ENCODE assay signal across 9 mouse cellular contexts in genomic region chr3:21564211-21564781, GRCm38 (mm10).
DNase-seq lines count a peak whose midpoint lies in the region; ATAC-seq and TF ChIP-seq lines count a peak whose summit lies in the region.
"Had no signal": no experiment of that assay in that cellular context is flagged by ENCODE, and none has a peak within 500 bp of the region (broad histone marks: within the 10 kb centered on the region; RNA-seq: fewer than 3 reads in every experiment).

No protein-coding gene starts in this region.

- WGBS in embryonic facial prominence, embryonic 10.5 days, result 12% methylated on average over 3 of the region's 3 CpGs
- 9% methylated on average over 3 of the region's 3 CpGs for WGBS in midbrain, embryonic 13.5 days
- WGBS in stomach, embryonic 14.5 days, result 18% methylated on average over 3 of the region's 3 CpGs

- no peak overlapping the region for H3K9ac ChIP-seq in midbrain, embryonic 13.5 days (replicated peaks)
- no peak overlapping the region for H3K9ac ChIP-seq in stomach, embryonic 14.5 days (replicated peaks; ENCODE audit: low read depth, low read length)

- DNase-seq in adrenal gland, adult 8-10 months, result peak; percentile 7
- peak; percentile 65 for DNase-seq in embryonic facial prominence, embryonic 10.5 days (ENCODE audit: low spot score)
- peak; percentile 62 to 73 for DNase-seq in gastrocnemius, postnatal 36 days
- peak; percentile 4 for DNase-seq in induced T-regulatory cell, adult 2 months (ENCODE audit: low read depth)
- DNase-seq in left cerebral cortex, adult 2 months (ENCODE audit: extremely low spot score in 1 of 2, low spot score in 2 of 2), result peak; percentile 71 to 74
- no peak for DNase-seq in thymus, postnatal 14 days

- peak overlapping the region; percentile 55 for H3K27ac ChIP-seq in embryonic facial prominence, embryonic 10.5 days (replicated peaks)
- H3K27ac ChIP-seq in left cerebral cortex, adult 2 months, result peak overlapping the region; percentile 82
- H3K27ac ChIP-seq in midbrain, embryonic 13.5 days, result peak overlapping the region; percentile 78
- H3K27ac ChIP-seq in stomach, embryonic 14.5 days (ENCODE audit: low read length), result peak overlapping the region; percentile 39; the same call in 1 of the 2 replicates

- H3K27me3 ChIP-seq in embryonic facial prominence, embryonic 10.5 days (replicated peaks; ENCODE audit: low read depth, poor library complexity, severe bottlenecking), result no peaks in the 10 kb centered on the region
- no peaks in the 10 kb centered on the region for H3K27me3 ChIP-seq in midbrain, embryonic 13.5 days
- no peaks in the 10 kb centered on the region for H3K27me3 ChIP-seq in stomach, embryonic 14.5 days (ENCODE audit: control insufficient read depth, insufficient read depth, low read length)
- H3K27me3 ChIP-seq: megakaryocyte, embryonic 14.5 days had no signal

- peak; percentile 92 for ATAC-seq in midbrain, embryonic 13.5 days
- peak; percentile 43; the same call in 1 of the 2 replicates for ATAC-seq in stomach, embryonic 14.5 days (ENCODE audit: insufficient number of reproducible peaks, insufficient read depth, low FRiP score, low read depth)

- no peaks in the 10 kb centered on the region for H3K36me3 ChIP-seq in embryonic facial prominence, embryonic 10.5 days (replicated peaks)
- no peaks in the 10 kb centered on the region for H3K36me3 ChIP-seq in midbrain, embryonic 13.5 days
- H3K36me3 ChIP-seq in stomach, embryonic 14.5 days (ENCODE audit: control insufficient read depth, insufficient read depth, low read length), result no peaks in the 10 kb centered on the region

- TF ChIP-seq CTCF in left cerebral cortex, adult 2 months (IDR thresholded peaks at IDR 0.05), result no peak

- intact Hi-C loops in gastrocnemius, postnatal 36 days (cut with DNase I), result loop anchor here (10.0 kb wide), 3 partner anchors 299 to 769 kb away; no protein-coding TSS in a partner anchor
- intact Hi-C loops in left cerebral cortex, adult 2 months (cut with DNase I), result loop anchor here (5.0 to 10.0 kb wide), 5 partner anchors 67 to 907 kb away; partner anchors contain the start of gene Tbl1xr1

- no peak overlapping the region for H3K4me3 ChIP-seq in embryonic facial prominence, embryonic 10.5 days
- no peak overlapping the region for H3K4me3 ChIP-seq in left cerebral cortex, adult 2 months
- no peak overlapping the region for H3K4me3 ChIP-seq in midbrain, embryonic 13.5 days (replicated peaks)
- no peak overlapping the region for H3K4me3 ChIP-seq in stomach, embryonic 14.5 days (ENCODE audit: low read depth, low read length)
- H3K4me3 ChIP-seq: megakaryocyte, embryonic 14.5 days had no signal

- H3K9me3 ChIP-seq in embryonic facial prominence, embryonic 10.5 days, result no peaks in the 10 kb centered on the region
- no peaks in the 10 kb centered on the region for H3K9me3 ChIP-seq in midbrain, embryonic 13.5 days
- H3K9me3 ChIP-seq in stomach, embryonic 14.5 days (ENCODE audit: control insufficient read depth, low read depth, low read length), result no peaks in the 10 kb centered on the region
- H3K9me3 ChIP-seq: megakaryocyte, embryonic 14.5 days had no signal

- H3K4me1 ChIP-seq in embryonic facial prominence, embryonic 10.5 days, result peaks cover 28% of the 10 kb centered on the region
- peaks cover 18% of the 10 kb centered on the region for H3K4me1 ChIP-seq in midbrain, embryonic 13.5 days (replicated peaks)
- H3K4me1 ChIP-seq in stomach, embryonic 14.5 days (ENCODE audit: control insufficient read depth, insufficient read depth, low read length), result peaks cover 10% of the 10 kb centered on the region
- H3K4me1 ChIP-seq: megakaryocyte, embryonic 14.5 days had no signal

- 0 out of 2 replicates have a peak overlapping the region, but pooled peaks have one; percentile 7 for H3K4me2 ChIP-seq in midbrain, embryonic 13.5 days (replicated peaks)
- H3K4me2 ChIP-seq in stomach, embryonic 14.5 days (replicated peaks; ENCODE audit: low read depth, low read length), result no peak overlapping the region
